Mouse (Mus musculus) liver, embryonic 14 days (tissue): ENCODE data around the gene Vmn1r230. TPM values are rescaled to one million over a fixed set of nuclear protein-coding genes. Genes with fewer than 3 reads are reported as not detected.

Experiments
- polyA plus RNA-seq: library from polyadenylated mRNA; depleted of rRNA; stranded (reverse); fragments of >200 nt; gene quantifications from 2 replicates; pipeline ENCODE4 v1.2.3, GENCODE M21; 2012; rRNA removed

Gene Vmn1r230
- not detected in 2 replicates for polyA plus RNA-seq

GRCm38 (mm10) chr17:20840144-20840543 is at the start of gene Vmn1r230:
Gene Vmn1r230, plus strand, starts transcription at chr17:20840444.

GRCm38 (mm10) chr17:20811255-20811654 is 29.0 kb upstream of the Vmn1r230 start, which contains the start of gene Vmn1r229:
Gene Vmn1r229, plus strand, starts transcription at chr17:20811555.

Other genes with a start within 250 kb of the Vmn1r230 start
- gene Vmn2r110, start 244.0 kb upstream of the Vmn1r230 start, polyA plus RNA-seq = not detected in 2 replicates
- gene Fpr-rs3, start 215.6 kb upstream of the Vmn1r230 start, polyA plus RNA-seq = not detected in 2 replicates
- gene Vmn1r226, start 157.6 kb upstream of the Vmn1r230 start, polyA plus RNA-seq = not detected in 2 replicates
- gene Vmn1r227, start 110.6 kb upstream of the Vmn1r230 start, polyA plus RNA-seq = not detected in 2 replicates
- gene Vmn1r228, start 54.3 kb upstream of the Vmn1r230 start, polyA plus RNA-seq = not detected in 2 replicates
- gene Vmn1r229, start 28.9 kb upstream of the Vmn1r230 start, polyA plus RNA-seq = not detected in 2 replicates
- gene Vmn1r231, start 64.6 kb downstream of the Vmn1r230 start, polyA plus RNA-seq = not detected in 2 replicates
- gene Vmn1r232, start 79.3 kb downstream of the Vmn1r230 start, polyA plus RNA-seq = not detected in 2 replicates
- gene Ppp2r1a, start 104.9 kb downstream of the Vmn1r230 start, polyA plus RNA-seq = 49.1 and 54.0 TPM in 2 replicates
- not detected in 2 replicates for gene Vmn1r233, start 156.0 kb downstream of the Vmn1r230 start, polyA plus RNA-seq
- gene Zfp160, start 168.5 kb downstream of the Vmn1r230 start, polyA plus RNA-seq = 4.9 and 5.6 TPM in 2 replicates